14 mouse cellular contexts compared by ENCODE assay signal in the genomic region with DNA sequence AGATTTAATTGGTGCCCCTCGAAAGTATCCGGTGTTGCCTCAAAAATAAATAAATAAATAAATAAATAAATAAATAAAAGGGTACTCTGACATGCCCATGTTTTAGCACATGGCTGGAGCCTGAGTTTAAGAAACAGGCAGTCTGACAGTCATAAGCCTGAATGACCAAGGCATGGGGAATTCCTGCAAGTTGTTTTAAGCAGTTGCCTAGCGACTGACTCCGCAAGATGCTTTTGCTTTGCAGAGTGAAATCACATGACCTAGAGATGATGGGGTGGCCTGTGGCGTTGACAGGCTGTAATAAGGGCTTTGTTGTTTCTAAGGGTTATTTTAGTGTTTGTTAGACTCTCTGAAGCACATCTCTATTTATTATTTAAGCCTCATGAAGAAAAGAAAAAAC.
A peak's percentile ranks its signal among the peaks of the same experiment; 100 is the strongest.
DNase-seq lines count a peak whose midpoint lies in the region; ATAC-seq lines count a peak whose summit lies in the region.
"Had no signal": no experiment of that assay in that cellular context is flagged by ENCODE, and none has a peak within 500 bp of the region (broad histone marks: within the 10 kb centered on the region; RNA-seq: fewer than 3 reads in every experiment).

No protein-coding gene starts in this region.

- H3K9me3 ChIP-seq in neural tube, embryonic 14.5 days (ENCODE audit: control insufficient read depth, low read length), result no peaks in the 10 kb centered on the region
- H3K9me3 ChIP-seq in midbrain, embryonic 14.5 days (ENCODE audit: control insufficient read depth, low read length), result no peaks in the 10 kb centered on the region
- H3K9me3 ChIP-seq in limb, embryonic 10.5 days (replicated peaks), result no peaks in the 10 kb centered on the region
- H3K9me3 ChIP-seq: heart, embryonic 10.5 days; neural tube, embryonic 13.5 days; stomach, embryonic 15.5 days had no signal

- H3K36me3 ChIP-seq in neural tube, embryonic 14.5 days (ENCODE audit: control insufficient read depth, insufficient read depth, low read length), result no peaks in the 10 kb centered on the region
- H3K36me3 ChIP-seq in midbrain, embryonic 14.5 days (ENCODE audit: control insufficient read depth, insufficient read depth, low read length), result no peaks in the 10 kb centered on the region
- no peaks in the 10 kb centered on the region for H3K36me3 ChIP-seq in limb, embryonic 10.5 days
- H3K36me3 ChIP-seq: heart, embryonic 10.5 days; neural tube, embryonic 13.5 days; stomach, embryonic 15.5 days had no signal

- peak; percentile 24 for DNase-seq in CD4-positive, CD25-positive, alpha-beta regulatory T cell, adult 2 months (ENCODE audit: low read depth, low spot score)
- no peak for DNase-seq in neural tube, embryonic 10.5 days (ENCODE audit: extremely low spot score, low spot score)
- DNase-seq in midbrain, embryonic 14.5 days, result peak; percentile 70
- DNase-seq in limb, embryonic 10.5 days (ENCODE audit: low spot score), result no peak
- DNase-seq in cerebellum, adult 9-10 months, result no peak
- no peak for DNase-seq in layer of hippocampus, postnatal 14 days (ENCODE audit: low spot score in 2 of 2)
- DNase-seq: kidney, postnatal 4 days had no signal

- H3K27ac ChIP-seq in neural tube, embryonic 14.5 days (ENCODE audit: low read depth, low read length), result no peak overlapping the region
- no peak overlapping the region for H3K27ac ChIP-seq in midbrain, embryonic 14.5 days (replicated peaks; ENCODE audit: low read depth, low read length)
- no peak overlapping the region for H3K27ac ChIP-seq in limb, embryonic 10.5 days
- H3K27ac ChIP-seq: heart, embryonic 10.5 days; liver, embryonic 14.5 days; neural tube, embryonic 13.5 days; stomach, embryonic 15.5 days had no signal

- no peak overlapping the region for H3K9ac ChIP-seq in neural tube, embryonic 14.5 days (replicated peaks; ENCODE audit: low read depth, low read length)
- no peak overlapping the region for H3K9ac ChIP-seq in midbrain, embryonic 14.5 days (replicated peaks; ENCODE audit: low read length)
- H3K9ac ChIP-seq: liver, embryonic 14.5 days; neural tube, embryonic 13.5 days; stomach, embryonic 15.5 days had no signal

- no peaks in the 10 kb centered on the region; the same call in 1 of the 2 replicates for H3K4me1 ChIP-seq in neural tube, embryonic 14.5 days (ENCODE audit: control insufficient read depth, insufficient read depth, low read length)
- H3K4me1 ChIP-seq in midbrain, embryonic 14.5 days (ENCODE audit: control insufficient read depth, insufficient read depth, low read length), result no peaks in the 10 kb centered on the region
- peaks cover 9% of the 10 kb centered on the region; the same call in 1 of the 2 replicates for H3K4me1 ChIP-seq in limb, embryonic 10.5 days
- H3K4me1 ChIP-seq: megakaryocyte, embryonic 14.5 days; stomach, embryonic 15.5 days had no signal

- no peak overlapping the region for H3K4me2 ChIP-seq in neural tube, embryonic 14.5 days (ENCODE audit: low read depth, low read length)
- H3K4me2 ChIP-seq in midbrain, embryonic 14.5 days (ENCODE audit: low read length), result no peak overlapping the region
- H3K4me2 ChIP-seq: neural tube, embryonic 13.5 days; stomach, embryonic 15.5 days had no signal

- no peak overlapping the region for H3K4me3 ChIP-seq in neural tube, embryonic 14.5 days (ENCODE audit: low read depth, low read length)
- no peak overlapping the region for H3K4me3 ChIP-seq in midbrain, embryonic 14.5 days (replicated peaks; ENCODE audit: low read depth, low read length)
- H3K4me3 ChIP-seq in limb, embryonic 10.5 days, result no peak overlapping the region
- H3K4me3 ChIP-seq: heart, embryonic 10.5 days; megakaryocyte, embryonic 14.5 days; neural tube, embryonic 13.5 days; stomach, embryonic 15.5 days had no signal

- no peak for ATAC-seq in CD4-positive, CD25-positive, alpha-beta regulatory T cell, adult 4 months
- ATAC-seq in neural tube, embryonic 14.5 days (ENCODE audit: low read depth), result peak; percentile 56; the same call in 1 of the 2 replicates
- ATAC-seq in midbrain, embryonic 14.5 days (ENCODE audit: low FRiP score, low TSS enrichment), result no peak

- 56% methylated on average over 5 of the region's 5 CpGs for WGBS in neural tube, embryonic 14.5 days
- 42% methylated on average over 5 of the region's 5 CpGs for WGBS in midbrain, embryonic 14.5 days
- 86% methylated on average over 5 of the region's 5 CpGs for WGBS in limb, embryonic 10.5 days

- no peaks in the 10 kb centered on the region for H3K27me3 ChIP-seq in neural tube, embryonic 14.5 days (ENCODE audit: control insufficient read depth, insufficient read depth, low read length)
- H3K27me3 ChIP-seq in midbrain, embryonic 14.5 days (ENCODE audit: control insufficient read depth, insufficient read depth, low read length), result no peaks in the 10 kb centered on the region
- H3K27me3 ChIP-seq in limb, embryonic 10.5 days (ENCODE audit: low read depth, poor library complexity, severe bottlenecking), result no peaks in the 10 kb centered on the region
- H3K27me3 ChIP-seq: megakaryocyte, embryonic 14.5 days; neural tube, embryonic 13.5 days; stomach, embryonic 15.5 days had no signal

Comparison
In these comparisons a context has a peak if more than half of its experiments do, and no peak if none do; other contexts are left out.
1. DNase-seq: peak in CD4-positive, CD25-positive, alpha-beta regulatory T cell, adult 2 months (single experiment) and midbrain, embryonic 14.5 days (single experiment); none in neural tube, embryonic 10.5 days (single experiment), limb, embryonic 10.5 days (single experiment), cerebellum, adult 9-10 months (single experiment) and layer of hippocampus, postnatal 14 days (0 of 2).